Mouse (Mus musculus): ENCODE results near the gene Nrxn2.

Nrxn2 gene

GRCm38 (mm10) chr19:6452672-6453310, 34.3 kb downstream of the Nrxn2 start:
- peak; percentile 48 for DNase-seq

DNA sequence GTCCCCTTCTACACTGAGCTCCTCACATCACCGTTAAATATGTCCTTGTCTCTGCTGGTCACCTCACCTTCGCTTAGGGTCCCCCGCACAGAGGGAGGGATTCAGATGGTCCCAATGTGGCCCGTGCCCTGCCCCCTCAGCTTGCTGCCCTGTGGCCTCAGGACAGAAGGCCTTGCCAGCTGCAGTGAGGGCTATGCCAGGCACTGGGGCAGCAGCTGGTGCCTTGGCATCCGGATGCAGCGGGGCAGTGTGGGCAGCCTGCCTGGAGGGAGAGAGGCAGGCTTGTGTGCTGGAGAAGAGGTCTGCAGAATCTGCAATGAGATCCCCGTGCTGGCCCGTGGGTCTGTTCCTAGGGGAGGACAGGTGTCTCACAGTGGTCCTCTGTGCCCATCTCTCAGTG, 34.8 kb downstream of the Nrxn2 start:
- peak; percentile 85 for DNase-seq

DNA sequence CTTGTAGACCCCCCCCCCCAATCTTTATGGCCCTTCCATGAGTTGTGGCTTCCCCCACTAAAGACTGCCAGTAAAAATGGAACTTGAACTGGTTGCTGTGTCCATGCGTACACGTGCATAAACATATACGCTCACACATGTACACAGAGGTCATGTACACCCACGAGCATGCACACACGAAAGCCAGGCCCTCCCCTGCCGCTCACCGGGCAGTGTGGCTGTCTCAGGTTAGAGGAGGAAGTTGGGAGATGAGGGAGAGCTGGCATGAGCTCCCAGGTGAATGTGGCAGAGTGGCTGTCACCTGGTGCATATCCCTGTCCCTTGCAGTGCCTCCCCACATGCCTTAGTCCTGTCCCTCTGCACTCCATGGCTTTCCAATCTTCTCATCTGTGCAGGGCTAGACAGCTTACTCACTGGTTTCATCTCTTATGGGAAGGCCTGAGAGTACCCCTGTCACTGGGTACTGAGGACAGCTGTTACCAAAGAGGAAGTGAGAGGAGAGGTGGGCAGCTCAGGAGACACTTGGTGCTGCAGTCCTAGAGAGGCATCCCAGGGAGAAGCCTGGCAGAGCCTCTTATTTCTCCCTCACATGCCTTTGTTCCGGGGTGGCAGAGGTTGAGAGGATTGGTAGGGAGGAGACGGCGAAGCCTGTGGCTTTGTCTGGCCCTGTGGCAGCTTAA, 35.6 kb downstream of the Nrxn2 start:
- DNase-seq = no peak

DNA sequence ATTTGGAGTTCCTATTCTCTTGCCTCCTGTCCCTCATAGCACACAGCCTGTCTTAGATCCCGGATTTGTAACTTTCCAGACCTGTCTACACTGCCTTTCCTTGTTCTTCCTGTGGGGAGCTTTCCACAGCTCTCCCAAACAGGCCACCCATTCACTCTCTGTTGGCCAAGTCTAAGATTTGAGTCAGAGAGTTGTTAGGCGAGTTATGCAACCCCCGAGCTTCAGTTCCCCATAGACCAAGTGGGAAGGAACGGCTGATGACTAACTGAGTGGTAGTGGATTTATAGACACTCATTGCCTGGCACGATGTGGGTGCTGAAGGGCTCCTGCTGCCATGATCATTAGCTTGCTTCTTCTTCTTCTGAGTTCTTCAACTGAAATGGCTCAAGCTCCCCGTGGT, 41.0 kb downstream of the Nrxn2 start:
- no peak for DNase-seq

DNA sequence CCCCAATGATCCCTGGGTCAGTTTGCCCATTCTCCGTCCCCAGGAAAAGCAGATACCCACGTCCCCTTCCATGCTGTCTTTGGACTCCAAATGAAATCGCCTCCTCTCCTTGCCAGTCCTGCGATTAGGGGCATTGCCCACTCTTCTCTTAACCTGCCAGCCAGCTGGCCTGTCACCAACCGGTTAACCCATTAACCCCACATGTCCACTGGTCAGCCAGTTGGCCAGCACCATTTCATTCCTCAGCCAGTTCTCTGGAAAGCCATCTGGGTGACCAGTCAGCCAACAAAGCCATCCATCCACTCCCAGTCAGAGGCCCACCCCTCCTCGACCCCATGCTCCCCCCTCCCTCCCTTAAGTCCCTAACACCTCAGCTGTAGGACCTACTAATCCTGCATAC, 44.3 kb downstream of the Nrxn2 start:
- DNase-seq = no peak

DNA sequence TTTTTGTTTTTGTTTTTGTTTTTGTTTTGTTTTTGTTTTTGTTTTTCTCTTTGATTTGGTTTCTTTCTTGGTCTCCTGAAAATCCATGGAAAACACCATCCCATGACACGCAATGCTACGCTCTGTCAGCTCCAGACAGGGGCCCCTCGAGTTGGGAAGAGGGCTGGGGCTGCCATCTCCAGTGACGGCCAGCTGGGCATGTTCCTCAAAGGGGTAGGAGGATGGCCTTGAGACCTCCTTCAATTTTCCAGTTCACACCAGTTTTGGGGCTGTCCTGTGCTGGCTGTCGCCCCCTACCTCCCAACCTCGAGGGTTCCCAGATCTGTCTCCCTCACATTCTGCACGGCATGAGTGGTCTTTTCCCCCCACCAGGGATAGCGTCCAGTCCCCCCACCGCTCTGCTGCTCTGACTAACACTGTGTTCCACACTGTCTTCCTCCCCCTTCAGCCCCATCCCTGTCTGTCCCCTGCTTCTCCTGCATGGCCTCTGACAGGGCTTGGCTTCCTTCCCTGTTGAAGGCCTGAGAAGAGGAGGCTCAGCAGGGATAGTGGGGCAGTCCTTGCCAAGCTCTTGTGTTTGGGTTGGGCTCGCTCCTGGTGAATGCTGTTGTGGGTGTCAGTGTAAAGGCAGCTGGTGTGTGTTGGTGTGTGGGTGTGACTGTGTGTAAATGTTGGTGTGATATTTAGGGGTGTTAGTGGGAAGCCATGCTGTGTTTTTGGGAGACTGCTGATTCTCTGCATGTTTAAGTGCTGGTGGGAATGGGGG, 46.0 kb downstream of the Nrxn2 start:
- peak; percentile 64 for DNase-seq

DNA sequence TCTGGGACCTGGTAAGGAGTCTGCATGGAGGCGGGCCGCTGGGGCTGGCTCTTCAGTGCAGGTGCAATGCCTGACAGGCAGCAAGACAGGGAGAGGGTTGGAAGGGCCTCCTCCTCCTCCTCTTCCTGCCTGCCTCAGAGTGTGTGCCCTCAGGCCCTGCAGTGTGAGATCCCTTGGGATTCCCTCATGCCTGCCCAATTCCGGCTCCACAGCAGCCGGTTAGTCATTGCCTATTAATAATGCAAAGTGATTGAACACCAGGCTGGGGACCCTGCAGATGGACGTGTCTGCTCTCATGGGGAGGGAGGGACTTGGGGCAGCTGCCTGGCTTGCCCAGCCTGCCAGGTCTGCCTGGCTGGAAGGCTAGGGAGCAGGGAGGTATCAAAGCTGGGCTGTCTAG, 46.6 kb downstream of the Nrxn2 start:
- DNase-seq = no peak

DNA sequence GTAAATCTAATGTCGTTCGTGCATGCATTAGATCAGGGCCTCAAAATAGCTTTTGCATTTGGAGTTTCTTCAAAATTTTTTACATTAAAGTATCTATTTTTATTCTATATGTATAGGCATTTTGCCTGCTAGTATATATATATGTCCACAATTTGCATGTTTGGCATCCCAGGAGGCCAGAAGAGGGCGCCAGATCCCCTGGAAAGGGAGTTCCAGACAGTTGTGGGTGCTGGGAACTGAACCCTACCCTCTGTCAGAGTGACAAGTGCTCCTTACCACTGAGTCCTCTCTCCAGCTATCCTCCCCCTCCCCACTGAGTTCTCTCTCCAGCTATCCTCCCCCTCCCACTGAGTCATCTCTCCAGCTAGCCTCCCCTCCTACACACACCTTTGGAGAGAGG, 48.4 kb downstream of the Nrxn2 start:
- DNase-seq = no peak

GRCm38 (mm10) chr19:6467374-6467979, 48.9 kb downstream of the Nrxn2 start:
- DNase-seq = no peak

DNA sequence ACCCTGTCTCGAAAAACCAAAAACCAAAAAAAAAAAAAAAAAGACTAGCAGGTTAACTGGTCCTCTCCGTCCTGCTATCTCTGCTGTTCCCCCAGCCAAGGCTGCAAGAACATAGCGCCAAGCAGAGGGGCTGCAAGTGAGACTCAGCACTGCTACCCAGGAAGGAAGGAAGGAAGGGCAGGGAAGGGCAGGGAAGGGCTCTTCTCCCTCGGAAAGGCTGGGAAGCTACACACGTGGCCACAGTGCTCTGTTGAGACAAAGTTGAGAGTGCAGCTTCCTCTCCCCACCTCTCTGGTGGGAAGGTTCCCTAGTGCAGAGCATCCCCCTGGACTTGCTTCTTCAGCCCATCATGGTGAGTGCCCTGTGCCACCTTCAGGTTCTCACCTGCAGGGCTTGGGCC, 53.1 kb downstream of the Nrxn2 start:
- DNase-seq = no peak

GRCm38 (mm10) chr19:6472821-6473220, 54.3 kb downstream of the Nrxn2 start:
- DNase-seq = no peak

DNA sequence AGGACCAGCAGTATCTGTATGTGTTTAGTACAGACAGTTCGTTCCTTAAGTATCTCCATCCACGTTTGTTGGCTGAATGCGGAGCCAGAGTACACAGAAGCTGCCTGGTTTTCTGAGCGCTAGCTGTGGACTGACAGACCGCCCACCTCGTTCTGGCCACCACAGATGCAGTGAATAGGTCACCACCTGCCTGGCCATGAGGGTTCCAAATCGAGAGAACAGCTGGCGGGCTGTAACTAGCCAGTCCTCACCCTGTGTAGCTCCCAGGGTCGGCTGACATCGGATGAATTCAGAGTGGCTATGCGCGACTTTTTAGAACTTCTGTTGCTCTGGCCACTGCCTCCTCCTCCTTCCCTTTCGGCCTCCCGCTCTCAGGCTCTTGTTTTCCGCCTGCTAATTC, 56.2 kb downstream of the Nrxn2 start:
- no peak for DNase-seq

DNA sequence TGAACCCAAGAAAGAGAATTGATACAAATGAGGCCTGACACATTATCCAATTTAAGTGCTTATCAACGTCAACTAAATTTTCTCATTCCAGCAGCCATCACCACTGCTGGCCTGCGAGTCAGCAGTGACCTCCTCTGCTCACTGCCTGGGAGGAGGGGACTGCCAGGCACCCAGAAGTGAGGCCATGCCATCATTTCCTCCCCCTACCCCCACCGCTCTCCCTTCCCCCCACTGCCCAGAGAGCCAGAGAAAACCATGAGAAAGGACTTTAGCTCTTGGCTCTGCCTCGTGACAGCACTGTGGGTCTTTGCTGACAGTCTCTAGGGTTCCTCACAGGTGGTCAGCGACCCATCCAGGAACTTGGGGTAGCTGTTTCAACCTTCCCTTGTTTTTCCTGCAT, 56.6 kb downstream of the Nrxn2 start:
- DNase-seq = no peak

GRCm38 (mm10) chr19:6477007-6477406, 58.5 kb downstream of the Nrxn2 start:
- DNase-seq = no peak

DNA sequence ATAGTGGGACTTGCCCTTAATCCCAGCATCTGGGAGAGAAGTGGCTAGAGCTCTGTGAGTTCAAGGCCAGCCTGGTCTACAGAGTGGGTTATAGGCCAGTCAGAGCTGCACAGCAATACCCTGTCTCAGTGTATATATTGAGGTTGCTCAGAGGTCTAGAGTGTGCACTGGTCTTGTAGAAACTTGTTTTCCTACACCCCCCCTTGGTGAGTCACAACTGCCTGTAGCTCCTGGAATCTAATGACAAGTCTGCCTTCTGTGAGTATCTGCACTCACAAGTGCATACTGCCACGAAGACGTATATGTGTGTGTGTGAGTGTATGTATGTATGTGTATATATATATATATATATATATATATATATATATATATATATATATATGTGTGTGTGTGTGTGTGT, 60.0 kb downstream of the Nrxn2 start:
- no peak for DNase-seq

- DNase-seq = peak; percentile 64
Observed at GRCm38 (mm10) chr19:6482886-6483285, 64.4 kb downstream of the Nrxn2 start.

DNA sequence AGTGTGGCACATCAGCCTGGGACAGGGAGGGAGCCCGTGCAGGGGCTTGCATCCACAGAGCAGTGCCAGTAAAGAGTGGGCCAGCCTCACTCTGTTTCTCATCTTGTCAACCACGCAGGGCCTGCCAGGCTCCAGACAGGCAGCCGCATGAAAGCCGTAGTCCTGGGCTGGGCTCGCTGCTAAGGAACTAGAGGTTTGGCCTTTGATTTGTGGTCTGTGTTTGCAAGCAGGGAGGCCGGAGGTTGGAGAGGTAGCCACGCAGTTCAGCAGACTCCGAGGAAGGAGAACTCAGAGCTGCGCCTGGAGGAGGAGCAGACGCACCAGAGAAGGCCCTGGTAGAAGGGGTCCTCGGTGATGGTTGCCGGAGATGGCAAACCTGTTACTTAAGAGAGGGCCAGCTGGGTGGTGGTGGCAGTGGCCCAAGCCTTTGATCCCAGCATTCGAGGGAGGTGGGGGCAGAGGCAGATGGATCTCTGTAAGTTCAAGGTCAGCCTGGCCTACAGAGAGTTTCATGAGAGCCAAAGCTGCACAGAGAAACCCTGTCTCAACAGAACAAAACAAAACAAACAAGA, 66.6 kb downstream of the Nrxn2 start:
- peak; percentile 16 for DNase-seq

DNA sequence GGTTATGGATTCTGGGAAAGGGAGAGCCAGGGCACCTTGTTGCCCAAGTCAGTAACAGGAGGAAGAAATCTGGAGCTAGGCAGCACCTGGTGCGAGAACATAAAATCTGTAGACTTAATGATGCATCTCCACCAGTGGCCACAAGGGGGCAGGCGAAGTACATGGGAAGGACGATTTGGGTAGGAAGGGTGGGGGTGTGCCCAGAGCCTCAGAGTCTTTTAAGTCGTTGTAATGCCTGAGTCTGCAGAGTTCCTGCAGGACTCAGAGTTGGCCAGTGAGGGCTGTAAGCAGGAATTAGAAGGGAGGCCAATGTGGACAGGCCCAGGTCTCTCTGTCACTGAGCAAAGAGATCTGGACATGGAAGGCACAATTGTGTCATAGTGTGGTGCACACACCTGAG, 70.5 kb downstream of the Nrxn2 start:
- peak; percentile 84 for DNase-seq

DNA sequence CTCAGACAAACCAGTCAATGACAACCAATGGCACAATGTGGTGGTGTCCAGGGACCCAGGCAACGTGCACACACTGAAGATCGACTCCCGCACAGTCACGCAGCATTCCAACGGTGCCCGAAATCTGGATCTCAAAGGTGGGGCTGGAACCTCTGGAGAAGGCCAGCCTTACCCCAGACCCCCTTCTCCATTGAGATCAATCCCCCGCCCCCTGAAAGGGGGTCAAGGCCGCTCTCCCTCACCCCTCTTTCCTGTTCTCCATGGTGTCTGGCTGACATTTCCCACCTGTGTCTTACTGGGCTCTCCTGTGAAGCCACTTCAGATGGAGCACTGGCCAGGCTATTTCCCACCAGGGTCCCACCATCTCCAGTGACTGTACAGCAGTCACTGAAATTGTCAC, 73.0 kb downstream of the Nrxn2 start:
- DNase-seq = peak; percentile 51

DNA sequence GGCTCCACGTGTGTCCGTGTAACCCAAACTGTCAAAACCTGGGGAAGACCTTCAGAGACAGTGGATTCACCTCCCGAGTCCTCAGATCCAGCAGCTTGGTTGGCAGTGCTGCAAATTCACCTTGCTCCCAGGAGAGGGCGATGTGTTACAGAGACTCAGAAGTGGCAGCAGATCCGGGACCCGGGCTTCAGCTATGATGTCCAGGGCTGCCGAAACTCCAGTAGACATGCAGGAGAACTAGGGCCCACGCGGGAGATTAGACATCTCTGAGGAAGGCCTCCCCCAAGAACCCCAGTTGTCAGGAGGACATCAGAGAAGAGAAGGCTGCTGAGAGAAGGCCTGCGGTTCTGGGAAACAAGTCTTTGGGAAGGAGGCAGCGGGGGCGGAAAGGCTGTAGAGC, 73.6 kb downstream of the Nrxn2 start:
- DNase-seq = peak; percentile 86

DNA sequence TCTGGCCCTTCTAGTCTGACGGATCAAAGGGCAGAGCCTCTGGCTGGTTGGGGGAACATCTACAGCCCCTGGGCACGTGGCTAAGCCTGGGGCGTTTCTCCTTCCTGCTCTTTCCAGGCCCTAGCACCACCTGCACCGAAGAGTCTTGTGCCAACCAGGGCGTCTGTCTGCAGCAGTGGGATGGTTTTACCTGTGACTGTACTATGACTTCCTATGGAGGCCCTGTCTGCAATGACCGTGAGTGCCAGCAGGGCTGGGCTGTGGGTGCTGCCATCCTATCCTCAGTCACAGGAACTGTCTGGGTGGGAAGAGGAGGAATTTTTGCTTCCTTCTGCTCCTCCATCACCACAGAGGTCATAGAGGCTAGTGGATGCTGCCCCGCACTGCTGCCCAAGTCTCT, 74.7 kb downstream of the Nrxn2 start:
- peak; percentile 63 for DNase-seq

DNA sequence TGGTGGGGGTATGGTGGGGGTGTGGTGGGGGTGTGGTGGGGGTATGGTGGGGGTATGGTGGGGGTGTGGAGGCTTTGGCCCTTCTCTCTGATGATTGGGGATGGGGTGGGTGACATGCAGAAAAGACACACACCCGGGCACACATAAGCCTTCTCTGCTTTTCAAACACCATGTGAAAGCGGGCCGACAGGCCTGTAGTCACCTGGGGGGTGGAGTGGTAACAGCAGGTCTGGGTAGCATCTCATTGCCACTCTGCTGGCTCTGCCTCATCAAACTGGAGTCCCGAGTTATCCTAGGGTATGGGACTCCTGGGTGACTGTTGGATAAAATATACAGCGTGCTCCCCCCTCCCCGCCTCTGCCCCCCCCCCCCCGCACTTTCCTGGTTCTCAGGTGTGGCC, 75.5 kb downstream of the Nrxn2 start:
- peak; percentile 60 for DNase-seq

- DNase-seq = peak; percentile 59
Observed at GRCm38 (mm10) chr19:6494504-6495170, 76.1 kb downstream of the Nrxn2 start.
